16 mouse cellular contexts compared by ENCODE assay signal in the genomic region with DNA sequence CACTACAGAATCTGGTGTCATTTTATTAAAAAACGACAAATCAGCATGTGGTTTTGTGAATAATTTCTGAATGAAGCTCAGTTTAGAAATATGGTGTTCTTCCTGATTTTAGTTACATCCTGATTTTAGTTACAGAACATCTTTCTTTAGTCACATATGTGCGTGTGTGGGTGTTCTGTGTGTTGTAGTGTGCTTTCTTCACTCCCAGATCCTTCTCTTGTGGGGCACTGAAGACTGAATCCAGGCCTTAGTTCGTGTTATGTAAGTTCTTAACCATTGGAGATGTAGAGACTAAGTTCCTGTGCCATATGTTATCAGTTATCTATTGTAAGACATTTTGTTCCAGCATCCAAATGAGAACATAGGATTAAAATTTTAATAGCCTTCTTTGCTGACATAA.
"Had no signal": no experiment of that assay in that cellular context is flagged by ENCODE, and none has a peak within 500 bp of the region (broad histone marks: within the 10 kb centered on the region; RNA-seq: fewer than 3 reads in every experiment).

No protein-coding gene starts in this region.

- DNase-seq: liver, postnatal 0 days; lung, embryonic 14.5 days; lung, postnatal 10 days; right cerebral cortex, postnatal 14 days; thymus, adult 18-20 months; thymus, postnatal 14 days; thymus, postnatal 36 days had no signal

- H3K27me3 ChIP-seq: liver, embryonic 15.5 days; megakaryocyte, embryonic 14.5 days; midbrain, embryonic 13.5 days; midbrain, embryonic 15.5 days; neural tube, embryonic 12.5 days; stomach, embryonic 15.5 days had no signal

- H3K4me1 ChIP-seq: liver, embryonic 15.5 days; stomach, embryonic 15.5 days had no signal

- H3K9ac ChIP-seq: liver, embryonic 15.5 days; liver, postnatal 0 days; lung, embryonic 14.5 days; midbrain, embryonic 13.5 days; midbrain, embryonic 15.5 days; neural tube, embryonic 12.5 days; stomach, embryonic 15.5 days had no signal

- H3K4me3 ChIP-seq: liver, embryonic 15.5 days; megakaryocyte, embryonic 14.5 days; midbrain, embryonic 13.5 days; midbrain, embryonic 15.5 days; neural tube, embryonic 12.5 days; stomach, embryonic 15.5 days had no signal

- H3K36me3 ChIP-seq: liver, embryonic 15.5 days; midbrain, embryonic 13.5 days; midbrain, embryonic 15.5 days; neural tube, embryonic 12.5 days; stomach, embryonic 15.5 days had no signal

- ATAC-seq: liver, postnatal 0 days; midbrain, embryonic 13.5 days; midbrain, embryonic 15.5 days had no signal

- H3K4me2 ChIP-seq: liver, embryonic 15.5 days; lung, embryonic 14.5 days; midbrain, embryonic 11.5 days; midbrain, embryonic 13.5 days; midbrain, embryonic 15.5 days; neural tube, embryonic 12.5 days; stomach, embryonic 15.5 days had no signal

- H3K9me3 ChIP-seq: liver, embryonic 15.5 days; megakaryocyte, embryonic 14.5 days; midbrain, embryonic 13.5 days; midbrain, embryonic 15.5 days; neural tube, embryonic 12.5 days; stomach, embryonic 15.5 days had no signal

- H3K27ac ChIP-seq: liver, embryonic 15.5 days; macrophage; midbrain, embryonic 13.5 days; midbrain, embryonic 15.5 days; neural tube, embryonic 12.5 days; stomach, embryonic 15.5 days; stomach, postnatal 0 days had no signal
